Mouse (Mus musculus) limb, embryonic 12.5 days (tissue): ENCODE measurements around the gene Defb19. TPM values are rescaled to one million over a fixed set of nuclear protein-coding genes. Genes with fewer than 3 reads are reported as not detected.

Experiments used
- ATAC-seq: fragments of 200-750 bp; cut with Nextera tagmentation; 2 replicates; pipeline ENCODE4 v1.8.0; 2017; ENCODE audit warnings: low read depth, moderate TSS enrichment; ENCODE audit not compliant: insufficient number of reproducible peaks, insufficient read depth, low FRiP score, low TSS enrichment
- H3K27ac ChIP-seq: fragments of 300-500 bp; sonication (generic); 2 replicates; pipeline ENCODE4 v1.5.1; 2016; ENCODE audit warnings: mild to moderate bottlenecking, moderate library complexity
- H3K27me3 ChIP-seq: fragments of 300-500 bp; sonication (generic); 2 replicates; pipeline ENCODE4 v1.6.1; 2016; ENCODE audit warnings: mild to moderate bottlenecking, moderate library complexity
- H3K36me3 ChIP-seq: fragments of 300-500 bp; sonication (generic); 2 replicates; pipeline ENCODE4 v1.6.1; 2016; ENCODE audit warnings: mild to moderate bottlenecking, moderate library complexity
- H3K4me1 ChIP-seq: fragments of 300-500 bp; sonication (generic); replicated peaks from 2 replicates; pipeline ENCODE4 v1.6.1; 2016
- H3K4me2 ChIP-seq: fragments of 300-500 bp; sonication (generic); 2 replicates; pipeline ENCODE4 v1.6.1; 2016; ENCODE audit warnings: mild to moderate bottlenecking, moderate library complexity
- H3K4me3 ChIP-seq: fragments of 300-500 bp; sonication (generic); replicated peaks from 2 replicates; pipeline ENCODE4 v1.5.1; 2016; ENCODE audit warnings: mild to moderate bottlenecking
- H3K9ac ChIP-seq: fragments of 300-500 bp; sonication (generic); replicated peaks from 2 replicates; pipeline ENCODE4 v1.6.1; 2016; ENCODE audit warnings: mild to moderate bottlenecking, moderate library complexity
- H3K9me3 ChIP-seq: fragments of 300-500 bp; sonication (generic); 2 replicates; pipeline ENCODE4 v1.6.1; 2016; ENCODE audit warnings: mild to moderate bottlenecking, moderate library complexity
- WGBS: fragments of 180-500 bp; shearing (Covaris S2); methylation state at CpG from one replicate; pipeline ENCODE4 v1.1.7; 2016; 5-methylcytosine and 5-hydroxymethylcytosine counted together
- polyA plus RNA-seq: library from polyadenylated mRNA; unstranded; fragments of >200 nt; fragmentation: Nextera tagmentation; extraction: Ambion mirVana; gene quantifications from 2 replicates; pipeline ENCODE4 v1.2.1, GENCODE M21; 2016

The Defb19 gene
- polyA plus RNA-seq, result not detected in 2 replicates

DNA sequence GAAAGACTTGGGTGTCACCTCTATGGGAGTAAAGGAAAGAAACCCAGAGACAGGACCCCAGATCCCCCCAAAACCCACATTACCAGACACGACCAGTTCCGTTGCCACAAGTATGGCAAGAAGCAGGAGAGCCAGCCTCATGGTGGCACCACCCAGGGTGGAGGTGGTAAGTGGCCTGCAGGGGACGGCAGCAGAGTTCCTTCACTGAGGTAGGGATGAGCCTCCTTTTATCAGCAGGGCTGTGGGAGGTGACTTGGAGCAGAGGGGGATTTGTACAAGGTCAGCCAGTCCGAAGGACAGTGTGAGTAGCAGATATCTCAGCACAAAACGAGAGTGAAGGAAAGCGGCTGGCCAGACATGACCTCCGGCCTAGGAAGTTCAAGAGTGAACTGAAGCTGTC lies at the start of gene Defb19:
TSS of gene Defb19 (minus strand) at position 206 of the 400 bp plus-strand sequence.
- no peak for ATAC-seq
- Histone ChIP-seq H3K27me3 (no peaks in the 10 kb centered on the region), H3K4me2 (no peak within 1 kb of the TSS), H3K9me3 (no peaks in the 10 kb centered on the region), H3K27ac (no peak within 1 kb of the TSS), H3K4me3 (no peak within 1 kb of the TSS), H3K4me1 (no peaks in the 10 kb centered on the region), H3K36me3 (no peaks in the 10 kb centered on the region), H3K9ac (no peak within 1 kb of the TSS)
- WGBS, result 70% methylated on average over 7 of the region's 7 CpGs

DNA sequence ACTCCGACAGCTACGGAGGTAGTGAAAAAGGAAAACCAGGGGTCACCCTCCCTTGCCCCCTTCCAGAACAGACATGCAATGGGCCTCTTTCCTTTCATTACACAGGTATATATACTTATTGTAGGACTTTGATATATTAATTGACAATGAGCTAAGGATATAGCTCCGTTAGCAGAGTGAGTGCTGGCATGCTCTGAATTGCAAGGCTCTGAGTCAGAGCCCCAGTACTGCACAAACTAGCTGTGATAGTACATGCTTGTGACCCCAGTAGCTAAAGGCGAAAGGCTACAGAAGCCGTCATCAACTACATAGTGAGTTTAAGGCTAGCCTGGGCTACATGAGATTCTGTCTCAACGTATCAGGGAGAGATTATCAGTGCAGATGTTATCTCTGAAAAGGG lies 49.8 kb upstream of the Defb19 start:
- Histone ChIP-seq H3K9me3 (no peaks in the 10 kb centered on the region), H3K27me3 (peaks cover 72% of the 10 kb centered on the region)
- no peak for ATAC-seq

DNA sequence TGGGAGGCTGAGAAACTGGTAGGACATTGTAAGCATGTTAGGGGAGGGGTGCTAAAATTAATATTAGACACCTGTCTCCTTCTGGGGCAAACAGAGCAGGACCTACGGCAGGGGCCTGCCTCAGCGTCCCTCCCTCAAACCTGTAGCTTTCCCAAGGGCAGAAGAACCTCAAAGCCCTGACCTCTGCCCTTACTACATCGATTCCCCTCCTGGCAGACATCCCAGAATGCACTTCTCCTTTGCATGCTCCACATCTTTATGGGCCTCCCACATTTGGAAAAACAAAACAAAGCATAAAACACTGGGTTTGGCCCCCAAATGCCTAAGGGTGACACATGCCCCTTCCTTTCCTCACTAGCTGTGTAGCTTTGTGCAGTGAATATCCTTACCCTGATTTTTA lies 49.1 kb upstream of the Defb19 start:
- H3K4me2 ChIP-seq, result no peak overlapping the region
- H3K27me3 ChIP-seq, result peaks cover 73% of the 10 kb centered on the region
- H3K4me1 ChIP-seq, result peaks cover 28% of the 10 kb centered on the region
- no peak overlapping the region for H3K4me3 ChIP-seq
- no peak for ATAC-seq
- no peak overlapping the region for H3K27ac ChIP-seq
- no peak overlapping the region for H3K9ac ChIP-seq
- no peaks in the 10 kb centered on the region for H3K9me3 ChIP-seq
- 60% methylated on average over 3 of the region's 3 CpGs for WGBS
- H3K36me3 ChIP-seq, result no peaks in the 10 kb centered on the region

More for the DNA sequence above, 49.8 kb upstream of the Defb19 start:
- WGBS, result 89% methylated on average over 6 of the region's 6 CpGs
- Histone ChIP-seq H3K9ac (no peak overlapping the region), H3K4me1 (peaks cover 28% of the 10 kb centered on the region), H3K4me3 (no peak overlapping the region), H3K36me3 (no peaks in the 10 kb centered on the region), H3K27ac (no peak overlapping the region), H3K4me2 (no peak overlapping the region)

DNA sequence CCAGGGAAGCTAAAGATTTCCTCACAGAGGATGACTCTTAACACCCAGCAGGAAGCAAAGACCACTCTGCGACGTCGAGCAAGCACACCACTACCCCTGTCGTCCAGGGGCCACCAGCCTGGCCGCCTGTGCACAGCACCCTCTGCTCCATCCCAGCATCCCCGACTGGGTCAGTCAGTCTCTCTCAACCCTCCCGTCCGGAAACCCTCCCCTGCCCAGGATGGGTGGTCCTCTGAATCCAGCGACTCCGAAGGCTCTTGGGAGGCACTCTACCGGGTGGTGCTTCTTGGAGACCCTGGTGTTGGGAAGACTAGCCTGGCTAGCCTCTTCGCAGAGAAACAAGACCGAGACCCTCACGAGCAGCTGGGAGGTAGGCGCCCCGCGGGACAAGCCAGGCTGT lies 48.0 kb upstream of the Defb19 start:
- Histone ChIP-seq H3K36me3 (no peaks in the 10 kb centered on the region), H3K27ac (no peak overlapping the region), H3K4me3 (no peak overlapping the region), H3K27me3 (peaks cover 65% of the 10 kb centered on the region), H3K4me1 (peaks cover 23% of the 10 kb centered on the region), H3K9ac (no peak overlapping the region), H3K9me3 (0 out of 2 replicates have a peak, but pooled peaks cover 4% of the 10 kb centered on the region), H3K4me2 (no peak overlapping the region)
- ATAC-seq, result no peak
- WGBS, result 45% methylated on average over 17 of the region's 17 CpGs

DNA sequence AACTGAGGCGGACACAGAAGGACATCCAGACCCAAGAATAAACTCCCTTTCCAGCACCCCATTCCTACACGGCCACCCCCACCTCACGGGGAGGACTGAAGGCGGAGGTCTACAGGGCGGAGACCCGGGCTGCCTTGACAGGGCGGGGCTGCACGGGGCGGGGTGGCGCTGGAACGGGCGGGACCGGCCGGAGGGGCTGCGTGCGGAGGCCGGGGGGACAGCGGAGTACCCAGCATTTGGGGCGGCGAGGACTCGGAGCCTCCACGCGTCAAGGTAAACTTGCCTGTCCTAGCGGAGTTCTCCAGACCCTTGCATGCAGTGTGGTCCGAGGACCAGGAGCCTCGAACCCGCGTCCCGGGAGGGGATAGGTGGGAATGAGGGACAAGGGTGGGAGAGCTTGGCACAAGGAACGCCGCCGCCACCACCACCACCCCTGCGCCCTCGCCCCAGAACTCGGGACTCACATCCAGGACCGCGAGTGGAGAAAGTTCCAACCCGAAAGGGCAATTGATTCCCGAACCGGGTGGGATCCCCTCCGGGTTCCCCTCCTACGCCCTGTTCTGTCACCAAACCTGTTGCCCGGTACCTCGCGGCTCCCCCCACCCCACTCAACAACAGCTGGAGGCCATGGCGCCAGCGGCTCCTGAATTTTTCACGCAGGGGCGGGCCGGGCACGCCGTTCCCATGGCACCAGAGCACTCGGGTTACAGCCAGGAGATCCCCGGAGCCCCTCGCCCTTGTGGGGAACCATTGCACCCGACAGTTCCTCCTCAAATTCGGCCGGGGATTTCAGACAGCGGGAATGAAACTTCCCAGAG lies 46.9 kb upstream of the Defb19 start, which contains the start of gene Rem1:
TSS of gene Rem1 (plus strand) at position 178 of the 818 bp plus-strand sequence.
- Histone ChIP-seq H3K27ac (no peak within 1 kb of the TSS), H3K27me3 (peaks cover 62% of the 10 kb centered on the region), H3K4me3 (peak within 1 kb of the TSS; percentile 47), H3K9me3 (0 out of 2 replicates have a peak, but pooled peaks cover 4% of the 10 kb centered on the region), H3K4me1 (peaks cover 17% of the 10 kb centered on the region), H3K9ac (peak within 1 kb of the TSS; percentile 50; the same call in 1 of the 2 replicates), H3K4me2 (peak within 1 kb of the TSS; percentile 86), H3K36me3 (no peaks in the 10 kb centered on the region)
- ATAC-seq, result peak; percentile 58
- 2% methylated on average over 59 of the region's 59 CpGs for WGBS

DNA sequence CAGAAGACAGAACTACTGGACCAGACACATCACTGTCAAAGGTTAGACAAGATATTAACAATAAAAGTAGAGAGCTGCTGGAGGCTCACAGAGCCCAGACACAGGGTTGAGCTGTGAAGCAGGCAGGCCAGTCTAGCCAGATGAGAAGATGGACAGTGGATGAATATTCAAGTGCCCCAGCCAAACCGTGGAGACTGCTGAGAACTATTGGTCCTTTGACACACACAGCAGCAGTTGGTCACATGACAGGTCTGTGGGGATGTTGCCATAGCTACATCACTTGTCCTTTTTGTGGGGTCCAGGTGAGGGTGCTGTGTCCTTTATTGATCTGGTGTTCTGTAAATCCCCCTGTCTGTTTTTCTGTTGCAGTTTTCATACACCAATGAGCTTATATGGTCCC lies 45.1 kb upstream of the Defb19 start:
- H3K27me3 ChIP-seq, result peaks cover 62% of the 10 kb centered on the region
- no peak overlapping the region for H3K4me2 ChIP-seq
- H3K9ac ChIP-seq, result no peak overlapping the region
- no peak overlapping the region for H3K4me3 ChIP-seq
- 0 out of 2 replicates have a peak, but pooled peaks cover 4% of the 10 kb centered on the region for H3K9me3 ChIP-seq
- WGBS, result 15% methylated on average over 1 of the region's 1 CpGs
- no peaks in the 10 kb centered on the region for H3K36me3 ChIP-seq
- ATAC-seq, result no peak
- H3K4me1 ChIP-seq, result peaks cover 16% of the 10 kb centered on the region
- H3K27ac ChIP-seq, result no peak overlapping the region

DNA sequence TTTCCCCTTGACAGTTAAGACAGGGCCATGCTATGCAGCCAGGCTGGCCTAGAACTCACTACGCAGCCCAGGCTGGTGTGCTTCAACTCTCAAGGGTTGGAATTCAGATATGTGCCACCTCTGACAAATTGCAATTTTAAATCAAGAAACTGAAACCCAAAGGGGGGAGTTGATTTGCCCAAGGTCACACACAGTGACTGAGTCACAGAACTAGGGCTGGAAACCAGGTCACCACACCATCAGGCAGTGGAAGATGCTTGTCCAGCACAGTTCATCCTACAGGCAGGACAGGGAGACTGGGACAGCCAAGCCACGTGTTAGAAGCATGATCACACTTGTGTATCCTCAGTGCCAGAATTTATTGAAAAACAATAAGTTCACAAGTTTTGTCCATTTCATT lies 44.5 kb upstream of the Defb19 start:
- WGBS, result 84% methylated on average over 2 of the region's 2 CpGs
- ATAC-seq, result no peak
- Histone ChIP-seq H3K9ac (no peak overlapping the region), H3K9me3 (0 out of 2 replicates have a peak, but pooled peaks cover 4% of the 10 kb centered on the region), H3K27me3 (peaks cover 55% of the 10 kb centered on the region), H3K27ac (no peak overlapping the region), H3K4me3 (no peak overlapping the region), H3K4me1 (peaks cover 16% of the 10 kb centered on the region), H3K36me3 (no peaks in the 10 kb centered on the region), H3K4me2 (no peak overlapping the region)

DNA sequence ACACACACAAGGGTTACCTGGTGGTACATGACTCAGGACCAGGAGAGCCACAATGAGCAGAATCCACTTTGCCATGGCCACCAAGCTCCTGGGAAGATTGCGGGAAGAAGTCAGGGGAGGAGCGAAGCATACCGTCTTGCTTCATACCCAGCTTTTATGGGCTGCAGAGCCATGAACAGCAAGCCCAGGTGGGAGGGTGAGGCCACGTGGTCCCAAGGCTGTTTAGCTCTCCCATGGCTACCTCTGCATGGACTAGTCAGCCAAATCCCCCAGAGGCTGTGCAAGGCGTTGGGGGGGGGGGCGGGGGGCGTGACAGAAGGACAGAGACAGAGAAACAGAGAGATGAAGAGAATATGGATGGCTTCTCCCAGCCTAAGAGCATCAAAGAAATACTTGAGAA lies 42.8 kb upstream of the Defb19 start, which contains the start of gene Defb25:
TSS of gene Defb25 (minus strand) at position 101 of the 400 bp plus-strand sequence.
- Histone ChIP-seq H3K4me3 (no peak within 1 kb of the TSS), H3K27me3 (peaks cover 39% of the 10 kb centered on the region), H3K9ac (no peak within 1 kb of the TSS), H3K36me3 (no peaks in the 10 kb centered on the region), H3K9me3 (0 out of 2 replicates have a peak, but pooled peaks cover 4% of the 10 kb centered on the region), H3K27ac (no peak within 1 kb of the TSS), H3K4me2 (no peak within 1 kb of the TSS), H3K4me1 (peaks cover 14% of the 10 kb centered on the region)
- no peak for ATAC-seq
- 71% methylated on average over 7 of the region's 7 CpGs for WGBS

DNA sequence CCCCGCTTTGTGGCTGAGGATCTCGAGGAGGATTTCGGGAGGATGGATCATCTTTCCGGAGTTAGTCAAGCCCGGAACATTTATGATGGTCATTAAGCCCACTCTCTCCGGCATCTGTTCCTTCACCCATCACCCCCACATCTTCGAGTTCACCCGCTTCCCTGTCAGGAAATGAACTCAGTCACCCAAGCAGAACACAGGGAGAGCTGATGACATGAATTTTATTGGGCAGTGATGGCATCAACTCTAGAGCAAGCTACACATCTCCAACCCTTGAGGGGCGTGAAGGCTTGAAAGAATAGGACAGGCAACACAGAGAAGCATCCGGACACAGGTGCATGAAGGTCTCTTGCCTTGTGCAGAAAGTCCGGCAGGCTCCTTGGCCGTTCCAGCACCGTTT lies 42.0 kb upstream of the Defb19 start:
- H3K36me3 ChIP-seq, result no peaks in the 10 kb centered on the region
- WGBS, result 75% methylated on average over 13 of the region's 13 CpGs
- H3K4me2 ChIP-seq, result no peak overlapping the region
- peaks cover 31% of the 10 kb centered on the region for H3K27me3 ChIP-seq
- H3K27ac ChIP-seq, result no peak overlapping the region
- 0 out of 2 replicates have a peak, but pooled peaks cover 4% of the 10 kb centered on the region for H3K9me3 ChIP-seq
- ATAC-seq, result no peak
- no peak overlapping the region for H3K9ac ChIP-seq
- H3K4me1 ChIP-seq, result peaks cover 8% of the 10 kb centered on the region
- H3K4me3 ChIP-seq, result no peak overlapping the region

DNA sequence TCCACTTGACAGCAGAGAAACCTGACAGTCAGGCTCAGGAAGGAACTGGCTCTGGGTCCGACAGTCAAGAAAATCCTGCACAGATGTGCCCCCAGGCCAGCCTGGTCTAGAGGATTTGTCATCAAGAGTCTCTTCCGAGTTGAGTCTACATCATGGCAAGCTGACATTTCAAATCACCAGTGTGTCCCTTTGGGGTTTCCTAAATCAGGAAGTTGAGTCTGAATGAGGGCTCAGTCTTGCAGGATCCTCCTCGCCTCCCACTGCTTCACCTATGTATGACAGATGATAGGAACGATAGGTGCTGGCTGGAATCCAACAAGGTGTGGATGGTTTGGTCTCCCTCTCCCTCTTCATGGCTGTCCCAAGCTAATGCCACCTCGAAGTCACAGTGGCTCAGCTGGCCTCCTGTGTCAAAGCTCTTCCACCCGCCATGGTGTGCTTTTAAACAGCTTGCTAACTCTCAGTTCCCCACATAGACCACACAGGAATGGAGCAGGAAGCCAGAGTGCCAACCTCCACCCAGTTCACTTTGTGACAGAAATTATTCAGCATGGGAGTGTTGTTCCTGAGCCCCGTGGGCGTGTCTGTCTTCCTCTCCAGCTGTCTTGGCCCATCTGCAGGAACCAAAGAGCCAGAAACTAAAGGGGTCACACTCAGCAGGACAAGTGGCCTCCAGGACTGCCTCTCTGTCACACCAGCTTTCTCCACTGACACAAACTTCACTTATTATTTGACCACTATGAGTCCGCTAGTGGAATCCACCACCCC lies 40.4 kb upstream of the Defb19 start:
- Histone ChIP-seq H3K27me3 (peaks cover 15% of the 10 kb centered on the region), H3K4me1 (no peaks in the 10 kb centered on the region), H3K4me2 (no peak overlapping the region), H3K9me3 (0 out of 2 replicates have a peak, but pooled peaks cover 4% of the 10 kb centered on the region), H3K27ac (no peak overlapping the region), H3K4me3 (no peak overlapping the region), H3K36me3 (no peaks in the 10 kb centered on the region), H3K9ac (no peak overlapping the region)
- ATAC-seq, result no peak
- 66% methylated on average over 9 of the region's 9 CpGs for WGBS

DNA sequence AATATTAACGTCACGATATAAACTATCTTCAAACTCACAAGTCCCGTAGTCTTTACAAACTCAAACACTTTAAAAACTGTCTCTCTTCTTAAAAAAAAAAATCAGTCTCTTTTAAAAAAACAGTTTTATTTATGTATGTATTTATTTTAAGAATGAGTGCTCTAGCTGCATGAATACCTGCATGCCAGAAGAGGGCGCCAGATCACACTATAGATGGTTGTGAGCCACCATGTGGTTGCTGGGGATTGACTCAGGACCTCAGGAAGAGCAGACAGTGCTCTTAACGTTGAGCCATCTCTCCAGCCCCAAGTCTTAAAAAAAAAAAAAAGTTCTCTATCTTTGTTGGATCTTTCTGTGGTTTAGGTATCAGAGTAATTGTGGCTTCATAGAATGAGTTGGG lies 37.3 kb upstream of the Defb19 start:
- ATAC-seq, result no peak
- H3K4me2 ChIP-seq, result no peak overlapping the region
- no peak overlapping the region for H3K4me3 ChIP-seq
- no peak overlapping the region for H3K9ac ChIP-seq
- H3K27ac ChIP-seq, result no peak overlapping the region
- peaks cover under 1% of the 10 kb centered on the region; the same call in 1 of the 2 replicates for H3K27me3 ChIP-seq
- 55% methylated on average over 5 of the region's 5 CpGs for WGBS
- no peaks in the 10 kb centered on the region for H3K4me1 ChIP-seq
- H3K36me3 ChIP-seq, result no peaks in the 10 kb centered on the region
- no peaks in the 10 kb centered on the region for H3K9me3 ChIP-seq
